Mouse (Mus musculus): ENCODE data around the gene Klf15. TPM values are rescaled to one million over a fixed set of nuclear protein-coding genes. Genes with fewer than 3 reads are reported as not detected.

Klf15 gene
- polyA plus RNA-seq, 1 experiment, result 131 TPM

- no peak for DNase-seq
- Histone ChIP-seq H3K27me3 (replicated peaks; ENCODE audit: control insufficient read depth, insufficient read depth, low read length) (no peaks in the 10 kb centered on the region), H3K27ac (ENCODE audit: insufficient read depth, low read depth, low read length) (no peak overlapping the region), H3K36me3 (ENCODE audit: control insufficient read depth, insufficient read depth, low read length) (no peaks in the 10 kb centered on the region), H3K4me3 (ENCODE audit: insufficient read depth, low read depth, low read length) (no peak overlapping the region), H3K4me1 (ENCODE audit: control insufficient read depth, insufficient read depth, low read length) (0 out of 2 replicates have a peak, but pooled peaks cover 3% of the 10 kb centered on the region)
- TF ChIP-seq CTCF (conservative IDR thresholded peaks at IDR 0.05; ENCODE audit: insufficient read depth, insufficient read length, low read depth, low read length) (no peak), POLR2A (IDR thresholded peaks at IDR 0.05; ENCODE audit: low read depth, low read length) (no peak)
- 60% methylated on average over 3 of the region's 3 CpGs for WGBS
These were observed 27.7 kb upstream of the Klf15 start for GRCm38 (mm10) chr6:90434687-90435086.

GRCm38 (mm10) chr6:90435195-90435618, 27.2 kb upstream of the Klf15 start:
- Histone ChIP-seq H3K27me3 (replicated peaks; ENCODE audit: control insufficient read depth, insufficient read depth, low read length) (no peaks in the 10 kb centered on the region), H3K27ac (ENCODE audit: insufficient read depth, low read depth, low read length) (no peak overlapping the region), H3K4me3 (ENCODE audit: insufficient read depth, low read depth, low read length) (no peak overlapping the region), H3K4me1 (ENCODE audit: control insufficient read depth, insufficient read depth, low read length) (no peaks in the 10 kb centered on the region), H3K36me3 (ENCODE audit: control insufficient read depth, insufficient read depth, low read length) (no peaks in the 10 kb centered on the region)
- DNase-seq, result peak; percentile 93
- WGBS, result 12% methylated on average over 11 of the region's 11 CpGs
- TF ChIP-seq CTCF (conservative IDR thresholded peaks at IDR 0.05; ENCODE audit: insufficient read depth, insufficient read length, low read depth, low read length) (peak; percentile 78), POLR2A (IDR thresholded peaks at IDR 0.05; ENCODE audit: low read depth, low read length) (no peak)

- WGBS, result 77% methylated on average over 10 of the region's 10 CpGs
- DNase-seq, result no peak
- H3K4me1 ChIP-seq (ENCODE audit: control insufficient read depth, insufficient read depth, low read length), result no peaks in the 10 kb centered on the region
- no peaks in the 10 kb centered on the region for H3K36me3 ChIP-seq (ENCODE audit: control insufficient read depth, insufficient read depth, low read length)
- no peak overlapping the region for H3K4me3 ChIP-seq (ENCODE audit: insufficient read depth, low read depth, low read length)
- no peaks in the 10 kb centered on the region for H3K27me3 ChIP-seq (replicated peaks; ENCODE audit: control insufficient read depth, insufficient read depth, low read length)
- no peak for TF ChIP-seq CTCF (conservative IDR thresholded peaks at IDR 0.05; ENCODE audit: insufficient read depth, insufficient read length, low read depth, low read length)
- no peak for TF ChIP-seq POLR2A (IDR thresholded peaks at IDR 0.05; ENCODE audit: low read depth, low read length)
- no peak overlapping the region for H3K27ac ChIP-seq (ENCODE audit: insufficient read depth, low read depth, low read length)
These were observed 26.0 kb upstream of the Klf15 start for GRCm38 (mm10) chr6:90436192-90436907.

- no peaks in the 10 kb centered on the region for H3K4me1 ChIP-seq (ENCODE audit: control insufficient read depth, insufficient read depth, low read length)
- H3K27ac ChIP-seq (ENCODE audit: insufficient read depth, low read depth, low read length), result no peak overlapping the region
- 94% methylated on average over 3 of the region's 3 CpGs for WGBS
These were observed 25.3 kb upstream of the Klf15 start for GRCm38 (mm10) chr6:90437041-90437440.

GRCm38 (mm10) chr6:90446883-90447282, 15.5 kb upstream of the Klf15 start:
- TF ChIP-seq POLR2A (IDR thresholded peaks at IDR 0.05; ENCODE audit: low read depth, low read length) (no peak), CTCF (conservative IDR thresholded peaks at IDR 0.05; ENCODE audit: insufficient read depth, insufficient read length, low read depth, low read length) (no peak)
- Histone ChIP-seq H3K4me3 (ENCODE audit: insufficient read depth, low read depth, low read length) (no peak overlapping the region), H3K27ac (ENCODE audit: insufficient read depth, low read depth, low read length) (no peak overlapping the region), H3K27me3 (replicated peaks; ENCODE audit: control insufficient read depth, insufficient read depth, low read length) (no peaks in the 10 kb centered on the region), H3K4me1 (ENCODE audit: control insufficient read depth, insufficient read depth, low read length) (peaks cover 12% of the 10 kb centered on the region; the same call in 1 of the 2 replicates), H3K36me3 (ENCODE audit: control insufficient read depth, insufficient read depth, low read length) (no peaks in the 10 kb centered on the region)
- 64% methylated on average over 4 of the region's 4 CpGs for WGBS
- DNase-seq, result no peak

More at GRCm38 (mm10) chr6:90437041-90437440, 25.3 kb upstream of the Klf15 start:
- TF ChIP-seq CTCF (conservative IDR thresholded peaks at IDR 0.05; ENCODE audit: insufficient read depth, insufficient read length, low read depth, low read length) (no peak), POLR2A (IDR thresholded peaks at IDR 0.05; ENCODE audit: low read depth, low read length) (no peak)
- Histone ChIP-seq H3K4me3 (ENCODE audit: insufficient read depth, low read depth, low read length) (no peak overlapping the region), H3K27me3 (replicated peaks; ENCODE audit: control insufficient read depth, insufficient read depth, low read length) (no peaks in the 10 kb centered on the region), H3K36me3 (ENCODE audit: control insufficient read depth, insufficient read depth, low read length) (no peaks in the 10 kb centered on the region)
- DNase-seq, result no peak

GRCm38 (mm10) chr6:90450179-90450578, 12.2 kb upstream of the Klf15 start:
- no peak for TF ChIP-seq POLR2A (IDR thresholded peaks at IDR 0.05; ENCODE audit: low read depth, low read length)
- peak; percentile 98 for TF ChIP-seq CTCF (conservative IDR thresholded peaks at IDR 0.05; ENCODE audit: insufficient read depth, insufficient read length, low read depth, low read length)
- 24% methylated on average over 7 of the region's 7 CpGs for WGBS
- Histone ChIP-seq H3K4me1 (ENCODE audit: control insufficient read depth, insufficient read depth, low read length) (peaks cover 12% of the 10 kb centered on the region; the same call in 1 of the 2 replicates), H3K36me3 (ENCODE audit: control insufficient read depth, insufficient read depth, low read length) (no peaks in the 10 kb centered on the region), H3K4me3 (ENCODE audit: insufficient read depth, low read depth, low read length) (no peak overlapping the region), H3K27ac (ENCODE audit: insufficient read depth, low read depth, low read length) (peak overlapping the region; percentile 67), H3K27me3 (replicated peaks; ENCODE audit: control insufficient read depth, insufficient read depth, low read length) (no peaks in the 10 kb centered on the region)
- DNase-seq, result peak; percentile 94

- WGBS, result 50% methylated on average over 5 of the region's 5 CpGs
- DNase-seq, result peak; percentile 96
- peak overlapping the region; percentile 79 for H3K27ac ChIP-seq (ENCODE audit: insufficient read depth, low read depth, low read length)
- TF ChIP-seq CTCF (conservative IDR thresholded peaks at IDR 0.05; ENCODE audit: insufficient read depth, insufficient read length, low read depth, low read length), result no peak
- TF ChIP-seq POLR2A (IDR thresholded peaks at IDR 0.05; ENCODE audit: low read depth, low read length), result no peak
- no peak overlapping the region for H3K4me3 ChIP-seq (ENCODE audit: insufficient read depth, low read depth, low read length)
- H3K4me1 ChIP-seq (ENCODE audit: control insufficient read depth, insufficient read depth, low read length), result peaks cover 12% of the 10 kb centered on the region; the same call in 1 of the 2 replicates
- no peaks in the 10 kb centered on the region for H3K36me3 ChIP-seq (ENCODE audit: control insufficient read depth, insufficient read depth, low read length)
- no peaks in the 10 kb centered on the region for H3K27me3 ChIP-seq (replicated peaks; ENCODE audit: control insufficient read depth, insufficient read depth, low read length)
These were observed 11.7 kb upstream of the Klf15 start for GRCm38 (mm10) chr6:90450697-90451096.

Data from kidney, adult 2 months (tissue).